Mouse (Mus musculus) lung, postnatal 4 days (tissue): ENCODE measurements at regions not wholly inside any gene's neighbourhood (a gene's known extent, or its start where the extent isn't known, plus 50 kb on each side); places are given as distances from the start of the nearest gene placed in this dataset.

ENCODE experiments used
- DNase-seq, 2 experiments: peaks; one replicate each; pipeline ENCODE4 v3.0.0; 2021

GRCm38 (mm10) chr12:90469754-90470153 lies 268.5 kb downstream of the Dio2 start:
- DNase-seq, result no peak

- no peak for DNase-seq
Measured at GRCm38 (mm10) chr12:90460121-90460520, 278.1 kb downstream of the Dio2 start.

GRCm38 (mm10) chr12:90440672-90441071 lies 297.6 kb downstream of the Dio2 start:
- DNase-seq, result no peak

- DNase-seq, result no peak
Measured at GRCm38 (mm10) chr12:90425276-90426063, 312.8 kb downstream of the Dio2 start.

GRCm38 (mm10) chr12:90417590-90418221 lies 320.5 kb downstream of the Dio2 start:
- no peak for DNase-seq

- no peak for DNase-seq
Measured at GRCm38 (mm10) chr12:90408716-90409115, 329.5 kb downstream of the Dio2 start.

GRCm38 (mm10) chr12:90398564-90398963 lies 339.7 kb downstream of the Dio2 start:
- peak in 1 of 2 experiments; percentile 12 for DNase-seq
